Mouse (Mus musculus): Measurements from ENCODE around the gene Apol7e.
"Not testable (repeated sequence)": the region's sequence is repeated elsewhere in the genome, so short reads cannot be mapped to it uniquely, and the experiment has no call there.

The Apol7e gene

DNA sequence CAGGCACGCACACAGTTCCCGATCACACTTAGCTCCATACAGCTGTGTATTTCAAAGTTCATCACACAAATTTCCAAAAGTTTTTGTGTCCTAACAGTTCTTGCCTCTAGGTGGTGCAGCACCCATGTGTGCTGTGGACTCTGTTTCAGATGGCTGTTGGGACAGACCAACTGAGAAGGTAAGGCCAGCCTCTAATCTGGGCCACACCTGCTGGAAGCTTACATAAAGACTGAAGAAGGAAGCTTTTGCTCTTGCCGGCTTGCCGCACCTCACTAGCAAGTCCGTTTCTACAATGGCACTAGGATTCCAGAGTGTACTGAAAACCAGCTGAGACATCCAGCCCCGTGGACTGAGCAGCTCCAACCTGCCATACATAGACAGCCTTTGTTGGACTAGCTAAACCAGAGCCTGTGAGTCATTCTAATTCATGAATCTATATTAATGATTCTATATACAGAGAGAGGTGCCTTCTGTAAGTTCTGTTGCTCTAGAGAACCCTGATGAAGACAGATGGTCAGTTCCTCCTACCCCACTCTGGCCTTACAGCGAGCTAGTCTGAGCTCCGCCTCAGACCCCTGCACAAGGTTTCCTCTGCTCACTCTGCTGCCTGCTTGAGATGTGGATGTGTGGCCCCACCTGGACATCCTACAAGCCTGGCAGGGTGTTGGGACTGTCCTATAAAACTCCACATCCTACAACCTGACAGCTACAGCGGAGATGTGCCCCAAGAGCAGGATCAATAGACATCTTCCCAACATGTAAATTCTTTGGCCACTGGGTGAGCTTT, 42.0 kb downstream of the Apol7e start:
- DNase-seq (ENCODE audit: low spot score) = no peak

DNA sequence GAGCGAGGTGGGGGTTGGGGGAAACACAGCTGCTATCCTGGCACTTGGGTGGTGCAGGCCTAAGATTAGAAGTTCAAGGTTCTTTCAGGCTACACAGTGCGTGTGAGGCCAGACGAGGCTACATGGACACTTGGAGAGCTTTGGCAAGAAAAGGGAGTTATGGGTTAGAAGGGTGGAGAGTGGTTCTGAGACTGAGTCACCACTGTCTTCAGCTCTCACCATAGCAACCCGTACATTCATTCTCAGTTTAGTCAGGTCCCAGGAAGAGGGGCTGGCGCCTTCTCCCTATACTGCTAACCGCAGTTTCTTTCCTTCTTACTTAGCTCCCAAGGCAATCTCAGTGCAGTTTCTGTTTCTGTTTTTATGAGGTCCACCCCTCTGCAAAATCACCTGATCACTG, 42.9 kb downstream of the Apol7e start:
- not testable (repeated sequence) for DNase-seq (ENCODE audit: low spot score)

DNA sequence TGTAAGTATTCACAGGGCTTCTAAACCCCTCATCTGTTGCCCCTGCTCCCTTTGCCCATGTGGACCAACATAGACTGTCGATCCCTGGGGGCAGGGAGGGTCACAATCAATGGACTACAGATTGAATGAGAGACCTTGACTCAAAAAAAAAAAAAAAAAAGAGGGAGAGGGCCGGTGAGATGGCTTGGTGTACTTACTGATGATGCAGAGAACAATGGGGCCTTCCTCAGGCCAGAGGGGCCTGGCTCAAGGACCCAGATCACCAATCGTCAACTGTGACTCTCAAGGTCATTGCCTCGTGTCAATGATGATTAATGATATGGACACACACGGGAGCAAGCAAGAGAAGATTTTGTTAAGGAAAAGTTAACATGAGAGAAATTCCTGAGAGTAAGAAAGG, 46.0 kb downstream of the Apol7e start:
- DNase-seq (ENCODE audit: low spot score) = no peak

DNA sequence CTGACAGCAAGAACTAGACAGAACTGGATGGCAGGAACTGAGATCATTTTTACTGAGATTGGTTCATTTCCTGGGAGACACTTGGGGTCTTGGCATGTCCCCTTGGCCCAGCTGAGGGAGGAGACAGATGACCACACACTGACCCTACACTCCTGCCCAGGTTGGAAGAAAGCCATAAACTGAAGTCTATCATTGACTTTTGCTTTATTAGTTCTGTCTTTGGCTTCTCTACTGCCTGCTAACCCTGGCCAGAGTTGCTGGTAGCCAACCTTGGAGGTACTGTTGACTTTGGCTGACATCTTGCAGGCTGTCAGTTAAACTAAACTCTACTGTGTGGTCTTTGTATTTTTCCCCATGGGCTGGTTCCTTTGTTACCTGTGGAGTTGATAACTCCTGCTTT, 46.4 kb downstream of the Apol7e start:
- DNase-seq (ENCODE audit: low spot score) = no peak

DNA sequence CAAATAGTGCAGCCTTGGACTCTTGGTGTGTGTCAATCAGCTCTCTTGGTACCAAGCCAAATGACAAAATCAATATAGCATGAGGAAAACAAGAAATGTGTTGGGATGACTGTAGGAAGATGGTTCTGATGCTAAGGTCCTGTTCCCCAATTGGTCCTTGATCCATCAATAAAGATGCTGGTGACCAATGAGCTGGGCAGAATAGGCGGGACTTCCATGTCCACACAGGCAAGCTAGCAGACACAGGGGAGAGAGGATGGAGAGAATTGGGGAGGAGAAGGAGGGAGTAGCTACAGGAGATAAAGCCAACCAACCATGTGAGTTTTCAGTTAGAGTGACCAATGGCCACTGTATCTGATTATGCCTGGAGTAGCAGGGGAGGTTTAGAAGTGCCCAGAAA, 47.7 kb downstream of the Apol7e start:
- no peak for DNase-seq (ENCODE audit: low spot score)

GRCm38 (mm10) chr15:77748414-77748813, 49.8 kb downstream of the Apol7e start:
- DNase-seq (ENCODE audit: low spot score) = no peak

GRCm38 (mm10) chr15:77749717-77750116, 51.1 kb downstream of the Apol7e start:
- no peak for DNase-seq (ENCODE audit: low spot score)

- DNase-seq (ENCODE audit: low spot score) = no peak
Measured at GRCm38 (mm10) chr15:77750461-77750860, 51.8 kb downstream of the Apol7e start.

DNA sequence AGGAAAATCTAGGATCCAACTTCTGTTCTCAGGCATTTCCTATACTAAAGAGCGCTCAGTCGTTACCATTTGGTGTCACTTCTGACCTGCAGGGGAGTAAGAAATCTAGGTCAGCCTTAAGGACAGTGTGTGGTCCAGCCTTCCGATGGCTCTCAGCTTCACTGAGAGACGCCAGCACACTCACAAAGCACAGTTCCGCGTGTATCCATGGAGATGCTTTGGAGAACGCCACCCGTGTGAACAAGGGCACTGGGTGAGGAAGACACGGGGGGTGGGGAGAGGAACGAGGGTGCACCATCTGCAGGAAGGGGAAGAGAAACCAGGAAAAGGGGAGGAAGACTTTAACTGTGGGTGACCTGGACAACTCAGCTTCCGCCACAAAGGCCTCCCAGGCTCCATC, 53.8 kb downstream of the Apol7e start:
- no peak for DNase-seq (ENCODE audit: low spot score)

DNA sequence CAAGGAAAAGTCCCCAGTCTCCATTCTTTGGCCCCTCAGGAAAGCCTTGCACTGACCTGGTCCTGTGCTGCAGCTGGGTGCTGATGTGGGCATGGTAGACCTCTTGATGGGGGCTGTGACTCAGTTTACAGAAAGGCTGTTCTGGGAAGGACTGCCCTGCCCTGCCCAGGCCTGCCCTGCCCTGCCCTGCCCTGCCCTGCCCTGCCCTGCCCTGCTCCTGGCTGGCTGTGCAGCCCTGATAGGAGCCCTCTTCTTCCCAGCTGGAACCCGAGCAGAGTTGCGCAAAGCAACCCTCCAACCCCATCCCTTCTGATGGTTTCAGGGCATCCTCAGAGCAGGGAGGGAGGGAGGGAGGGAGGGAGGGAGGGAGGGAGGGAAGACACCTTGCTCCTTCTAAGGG, 56.5 kb downstream of the Apol7e start:
- DNase-seq (ENCODE audit: low spot score) = no peak

DNA sequence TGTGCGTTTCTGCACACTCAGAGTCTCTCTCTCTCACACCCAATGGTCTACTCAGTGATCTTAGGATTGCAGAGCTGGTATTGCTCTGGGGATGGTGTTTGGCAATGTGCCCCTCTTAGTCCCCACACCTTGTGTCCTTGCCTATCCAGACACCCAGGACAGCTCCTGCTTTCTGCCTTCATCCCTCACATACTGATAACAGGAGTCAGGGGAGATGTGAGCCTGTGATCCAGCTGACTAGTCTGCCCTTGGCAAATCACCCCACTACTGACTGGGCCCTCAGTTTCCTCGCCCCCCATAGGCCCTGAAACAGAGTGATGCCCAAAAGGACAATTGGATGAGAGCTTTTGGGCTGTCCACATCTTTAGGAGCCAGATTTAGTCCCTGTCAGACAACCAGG, 57.4 kb downstream of the Apol7e start:
- DNase-seq (ENCODE audit: low spot score) = no peak

DNA sequence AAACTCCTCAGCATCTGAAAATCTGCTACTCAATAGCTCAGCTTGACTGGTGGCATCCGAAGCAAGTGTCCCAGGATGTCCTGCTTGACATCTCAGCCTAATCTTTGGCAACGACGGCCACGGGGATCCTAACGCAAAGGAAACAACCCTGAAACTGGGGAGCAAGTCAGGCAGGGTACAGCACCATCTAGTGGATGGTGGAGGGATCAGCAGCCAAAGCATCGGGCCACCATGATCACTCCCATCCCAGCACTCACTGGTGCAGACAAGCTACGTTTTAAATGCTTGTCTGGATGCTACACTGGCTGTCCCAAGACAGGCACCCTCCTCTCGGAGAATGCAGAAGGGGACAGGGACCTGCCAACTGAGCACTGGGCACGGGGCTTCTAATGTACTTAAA, 58.2 kb downstream of the Apol7e start, which contains the start of gene Apol8:
TSS of gene Apol8 (minus strand) at position 156 of the 400 bp plus-strand sequence.
- peak; percentile 40 for DNase-seq (ENCODE audit: low spot score)

DNA sequence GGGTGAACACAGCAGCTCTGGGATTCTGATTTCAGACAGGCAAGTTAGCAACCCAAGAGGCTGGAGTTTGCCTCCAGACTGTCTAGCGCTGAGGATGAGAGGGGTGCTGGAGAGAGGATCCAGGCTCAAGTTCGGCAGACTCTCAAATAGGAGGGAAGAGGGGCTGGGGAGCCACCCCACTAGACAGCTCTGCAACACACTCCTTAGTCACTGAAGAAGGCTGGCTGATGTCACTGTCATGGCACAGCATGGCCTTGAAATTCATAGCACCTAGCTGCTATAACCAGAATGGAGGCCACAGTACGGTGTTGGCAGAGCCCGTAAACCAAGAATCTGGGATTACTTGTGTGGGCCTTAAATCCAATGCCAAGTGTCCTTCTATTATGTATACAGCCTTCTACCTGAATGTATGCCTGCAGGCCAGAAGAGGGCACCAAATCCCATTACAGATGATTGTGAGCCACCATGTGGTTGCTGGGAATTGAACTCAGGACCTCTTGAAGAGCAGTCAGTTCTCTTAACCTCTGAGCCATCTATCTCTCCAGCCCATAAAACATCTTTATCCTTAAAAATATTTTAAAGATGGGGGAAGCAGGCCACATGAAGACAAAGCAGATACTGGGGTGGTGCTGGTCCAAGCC, 59.0 kb downstream of the Apol7e start:
- DNase-seq (ENCODE audit: low spot score) = no peak

GRCm38 (mm10) chr15:77760037-77760436, 61.4 kb downstream of the Apol7e start:
- no peak for DNase-seq (ENCODE audit: low spot score)

DNA sequence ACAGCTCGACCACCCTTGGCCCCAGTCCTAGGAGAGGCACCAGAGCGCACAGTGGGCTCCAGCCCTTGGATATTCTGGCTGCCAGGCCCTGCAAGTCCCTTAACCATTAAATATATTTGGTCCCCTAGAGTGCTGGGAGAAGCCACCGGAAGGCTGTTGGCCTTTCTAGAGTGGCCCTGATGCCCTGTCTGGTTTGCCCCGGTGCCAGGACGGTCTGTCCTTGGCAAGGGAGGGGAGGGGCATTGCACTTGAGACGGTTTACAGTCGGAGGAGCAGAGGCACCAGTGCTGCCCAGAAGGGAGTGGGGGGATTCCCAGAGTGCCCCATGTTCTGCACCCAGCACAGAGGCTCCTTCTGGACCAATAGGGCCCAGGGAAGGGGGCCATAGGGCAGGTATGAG, 62.4 kb downstream of the Apol7e start:
- no peak for DNase-seq (ENCODE audit: low spot score)

DNA sequence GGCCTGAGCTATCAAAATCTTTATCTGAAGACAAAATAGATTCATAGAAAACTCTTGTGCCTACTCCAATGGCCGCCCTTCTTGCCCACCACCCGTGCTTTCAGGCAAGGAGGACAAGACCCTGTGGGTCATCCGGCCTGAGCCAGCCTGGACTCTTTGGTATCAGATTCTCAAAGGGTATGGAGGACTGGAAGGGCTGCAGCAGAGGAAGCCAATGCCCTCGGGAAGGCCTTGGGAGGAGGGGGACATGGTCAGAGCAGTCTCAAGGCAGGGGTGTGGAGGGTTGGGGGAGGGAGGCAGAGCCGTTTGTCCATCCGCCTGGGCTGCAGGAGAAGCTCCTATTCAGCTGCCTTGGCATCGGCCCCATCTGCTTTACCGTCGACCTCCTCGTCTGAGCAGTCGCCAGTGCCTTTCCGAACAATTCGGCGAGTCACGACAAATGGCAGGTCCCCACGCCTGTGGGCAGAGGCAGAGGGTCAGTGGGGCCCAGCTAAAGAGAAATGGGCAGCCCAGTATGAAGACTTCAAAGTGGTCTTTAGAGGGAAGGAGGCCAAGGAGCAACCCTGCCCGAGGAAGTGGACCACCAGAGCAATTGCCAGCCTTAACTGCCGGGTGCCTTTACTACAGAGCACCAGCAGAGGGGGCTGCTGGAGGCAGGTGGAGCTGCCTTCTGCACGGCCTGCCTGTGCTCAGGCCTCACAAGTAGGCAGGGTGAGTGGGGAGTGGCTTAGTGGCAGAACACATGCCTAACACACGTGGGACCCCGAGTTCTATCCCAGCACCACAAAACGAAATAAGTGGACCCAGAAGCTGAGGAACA, 63.1 kb downstream of the Apol7e start:
- DNase-seq (ENCODE audit: low spot score) = no peak

- no peak for DNase-seq (ENCODE audit: low spot score)
Measured at GRCm38 (mm10) chr15:77763050-77763449, 64.4 kb downstream of the Apol7e start.

GRCm38 (mm10) chr15:77763702-77764101, 65.0 kb downstream of the Apol7e start:
- DNase-seq (ENCODE audit: low spot score) = no peak

DNA sequence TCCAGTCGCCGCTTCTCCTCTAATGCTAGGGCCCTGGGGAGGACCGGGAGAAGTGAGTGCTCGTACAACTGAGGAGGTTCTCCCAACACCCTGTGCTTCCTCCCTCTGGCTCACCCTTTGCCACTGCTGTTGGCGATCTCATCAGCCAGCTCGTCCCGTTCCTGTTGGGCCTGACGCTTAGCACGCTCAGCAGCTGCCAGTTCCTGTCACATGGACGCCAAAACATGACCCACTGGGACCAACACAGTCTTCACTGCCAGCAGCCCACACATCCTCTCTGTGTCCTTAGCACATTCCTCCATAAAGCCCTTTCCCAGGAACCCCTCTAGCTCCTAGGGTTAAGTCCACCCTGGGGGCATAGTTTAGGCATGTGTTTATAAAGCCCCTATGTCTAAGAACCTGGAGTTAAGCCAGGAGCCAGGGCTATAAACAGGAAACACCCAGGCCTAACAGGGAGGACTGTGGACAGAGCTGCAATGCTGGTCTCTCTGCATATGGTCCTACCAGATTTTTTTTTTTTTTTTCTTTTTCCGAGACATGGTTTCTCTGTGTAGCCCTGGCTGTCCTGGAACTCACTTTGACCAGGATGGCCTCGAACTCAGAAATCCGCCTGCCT, 65.8 kb downstream of the Apol7e start:
- no peak for DNase-seq (ENCODE audit: low spot score)

- no peak for DNase-seq (ENCODE audit: low spot score)
Measured at GRCm38 (mm10) chr15:77765484-77766093, 66.9 kb downstream of the Apol7e start.

GRCm38 (mm10) chr15:77766981-77767380, 68.3 kb downstream of the Apol7e start:
- no peak for DNase-seq (ENCODE audit: low spot score)
